10 mouse cellular contexts compared by ENCODE assay signal in the genomic region with DNA sequence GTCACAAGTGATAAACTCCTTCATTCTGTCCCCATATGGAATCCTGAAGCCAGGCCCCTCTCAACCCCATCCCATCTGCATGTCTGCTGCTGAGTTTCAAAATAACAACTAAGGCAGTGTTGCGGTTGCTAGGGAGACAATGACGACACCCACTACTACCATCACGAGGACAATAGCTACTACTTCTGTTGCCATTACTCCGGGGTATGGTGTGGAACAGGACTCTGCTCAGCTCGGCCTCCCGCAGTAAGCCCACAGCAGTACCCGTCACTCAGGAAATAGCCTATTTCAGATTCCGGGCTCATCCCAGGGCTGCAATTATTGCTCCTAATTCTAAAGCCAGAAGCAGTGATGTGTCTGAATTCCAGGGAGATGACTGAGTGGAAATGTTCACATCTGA.
DNase-seq lines count a peak whose midpoint lies in the region; ATAC-seq lines count a peak whose summit lies in the region.
"Had no signal": no experiment of that assay in that cellular context is flagged by ENCODE, and none has a peak within 500 bp of the region (broad histone marks: within the 10 kb centered on the region; RNA-seq: fewer than 3 reads in every experiment).

No protein-coding gene starts in this region.

- no peak overlapping the region; the same call in 1 of the 2 replicates for H3K4me2 ChIP-seq in forebrain, embryonic 13.5 days
- no peak overlapping the region for H3K4me2 ChIP-seq in forebrain, embryonic 11.5 days (ENCODE audit: low read depth, low read length, severe bottlenecking)
- 0 out of 2 replicates have a peak overlapping the region, but pooled peaks have one; percentile 9 for H3K4me2 ChIP-seq in hindbrain, embryonic 14.5 days (replicated peaks)
- 0 out of 2 replicates have a peak overlapping the region, but pooled peaks have one; percentile 9 for H3K4me2 ChIP-seq in midbrain, embryonic 13.5 days (replicated peaks)
- H3K4me2 ChIP-seq: limb, embryonic 15.5 days had no signal

- peak; percentile 75; the same call in 1 of the 2 replicates for ATAC-seq in forebrain, embryonic 13.5 days
- ATAC-seq in forebrain, embryonic 11.5 days (replicated peaks; ENCODE audit: low FRiP score), result no peak
- ATAC-seq in hindbrain, embryonic 14.5 days (ENCODE audit: low FRiP score), result no peak
- peak; percentile 67 for ATAC-seq in midbrain, embryonic 13.5 days

- H3K36me3 ChIP-seq in forebrain, embryonic 13.5 days (ENCODE audit: poor library complexity, severe bottlenecking), result no peaks in the 10 kb centered on the region
- no peaks in the 10 kb centered on the region for H3K36me3 ChIP-seq in forebrain, embryonic 11.5 days (ENCODE audit: control insufficient read depth, insufficient read depth, low read length)
- no peaks in the 10 kb centered on the region for H3K36me3 ChIP-seq in hindbrain, embryonic 14.5 days (replicated peaks; ENCODE audit: control insufficient read depth, insufficient read depth)
- H3K36me3 ChIP-seq in midbrain, embryonic 13.5 days, result no peaks in the 10 kb centered on the region
- H3K36me3 ChIP-seq: limb, embryonic 15.5 days had no signal

- no peaks in the 10 kb centered on the region for H3K27me3 ChIP-seq in forebrain, embryonic 13.5 days
- H3K27me3 ChIP-seq in forebrain, embryonic 11.5 days (ENCODE audit: control insufficient read depth, insufficient read depth, low read length), result no peaks in the 10 kb centered on the region
- no peaks in the 10 kb centered on the region for H3K27me3 ChIP-seq in hindbrain, embryonic 14.5 days (ENCODE audit: control insufficient read depth, insufficient read depth, low read length)
- H3K27me3 ChIP-seq in midbrain, embryonic 13.5 days, result no peaks in the 10 kb centered on the region
- H3K27me3 ChIP-seq: limb, embryonic 15.5 days had no signal

- H3K4me3 ChIP-seq in forebrain, embryonic 13.5 days, result no peak overlapping the region
- H3K4me3 ChIP-seq in forebrain, embryonic 11.5 days (ENCODE audit: low read depth, low read length), result no peak overlapping the region
- no peak overlapping the region for H3K4me3 ChIP-seq in hindbrain, embryonic 14.5 days (replicated peaks; ENCODE audit: low read length)
- no peak overlapping the region for H3K4me3 ChIP-seq in midbrain, embryonic 13.5 days (replicated peaks)
- H3K4me3 ChIP-seq: limb, embryonic 15.5 days had no signal

- H3K4me1 ChIP-seq in forebrain, embryonic 13.5 days, result peaks cover 28% of the 10 kb centered on the region
- peaks cover 5% of the 10 kb centered on the region; the same call in 1 of the 2 replicates for H3K4me1 ChIP-seq in forebrain, embryonic 11.5 days (replicated peaks; ENCODE audit: control insufficient read depth, insufficient read depth, low read length)
- peaks cover 34% of the 10 kb centered on the region for H3K4me1 ChIP-seq in hindbrain, embryonic 14.5 days (replicated peaks; ENCODE audit: control insufficient read depth, insufficient read depth, low read length)
- peaks cover 38% of the 10 kb centered on the region for H3K4me1 ChIP-seq in midbrain, embryonic 13.5 days (replicated peaks)
- H3K4me1 ChIP-seq: limb, embryonic 15.5 days had no signal

- H3K27ac ChIP-seq in forebrain, embryonic 13.5 days, result no peak overlapping the region
- H3K27ac ChIP-seq in forebrain, embryonic 11.5 days (ENCODE audit: low read depth, low read length), result no peak overlapping the region
- H3K27ac ChIP-seq in hindbrain, embryonic 14.5 days, result peak overlapping the region; percentile 46; the same call in 1 of the 2 replicates
- H3K27ac ChIP-seq in midbrain, embryonic 13.5 days, result peak overlapping the region; percentile 42
- H3K27ac ChIP-seq: limb, embryonic 15.5 days had no signal

- H3K9me3 ChIP-seq in forebrain, embryonic 13.5 days (replicated peaks), result no peaks in the 10 kb centered on the region
- no peaks in the 10 kb centered on the region for H3K9me3 ChIP-seq in forebrain, embryonic 11.5 days (ENCODE audit: control insufficient read depth, low read length)
- no peaks in the 10 kb centered on the region for H3K9me3 ChIP-seq in hindbrain, embryonic 14.5 days (ENCODE audit: control insufficient read depth, low read length)
- H3K9me3 ChIP-seq in midbrain, embryonic 13.5 days, result no peaks in the 10 kb centered on the region
- H3K9me3 ChIP-seq: limb, embryonic 15.5 days had no signal

- 43% methylated on average over 8 of the region's 8 CpGs for WGBS in forebrain, embryonic 13.5 days
- WGBS in forebrain, embryonic 11.5 days, result 52% methylated on average over 8 of the region's 8 CpGs
- WGBS in hindbrain, embryonic 14.5 days, result 21% methylated on average over 8 of the region's 8 CpGs
- 31% methylated on average over 8 of the region's 8 CpGs for WGBS in midbrain, embryonic 13.5 days

- no peak for DNase-seq in forebrain, embryonic 11.5 days (ENCODE audit: low spot score)
- DNase-seq in brain, adult 2 months (ENCODE audit: low read depth, low spot score), result peak; percentile 80
- no peak for DNase-seq in hindbrain, embryonic 14.5 days (ENCODE audit: low spot score)
- DNase-seq in urinary bladder, postnatal 4 days (ENCODE audit: low spot score in 2 of 2), result no peak
- DNase-seq in lung, postnatal 4 days, result no peak
- DNase-seq in adipocyte (ENCODE audit: low spot score), result no peak
- DNase-seq: kidney, adult 8-10 months had no signal

- H3K9ac ChIP-seq in forebrain, embryonic 13.5 days, result no peak overlapping the region
- no peak overlapping the region for H3K9ac ChIP-seq in forebrain, embryonic 11.5 days (ENCODE audit: low read length)
- no peak overlapping the region for H3K9ac ChIP-seq in hindbrain, embryonic 14.5 days
- no peak overlapping the region for H3K9ac ChIP-seq in midbrain, embryonic 13.5 days (replicated peaks)
- H3K9ac ChIP-seq: limb, embryonic 15.5 days had no signal

Comparison
In these comparisons a context has a peak if more than half of its experiments do, and no peak if none do; other contexts are left out.
1. ATAC-seq: peak in forebrain, embryonic 13.5 days (single experiment) and midbrain, embryonic 13.5 days (single experiment); none in forebrain, embryonic 11.5 days (single experiment) and hindbrain, embryonic 14.5 days (single experiment).
2. H3K27ac ChIP-seq: peak in hindbrain, embryonic 14.5 days (single experiment) and midbrain, embryonic 13.5 days (single experiment); none in forebrain, embryonic 13.5 days (single experiment) and forebrain, embryonic 11.5 days (single experiment).
3. H3K4me2 ChIP-seq: peak in hindbrain, embryonic 14.5 days (single experiment) and midbrain, embryonic 13.5 days (single experiment); none in forebrain, embryonic 13.5 days (single experiment) and forebrain, embryonic 11.5 days (single experiment).